Mouse (Mus musculus): Measurements from ENCODE around the gene St6galnac3.

The St6galnac3 gene

DNA sequence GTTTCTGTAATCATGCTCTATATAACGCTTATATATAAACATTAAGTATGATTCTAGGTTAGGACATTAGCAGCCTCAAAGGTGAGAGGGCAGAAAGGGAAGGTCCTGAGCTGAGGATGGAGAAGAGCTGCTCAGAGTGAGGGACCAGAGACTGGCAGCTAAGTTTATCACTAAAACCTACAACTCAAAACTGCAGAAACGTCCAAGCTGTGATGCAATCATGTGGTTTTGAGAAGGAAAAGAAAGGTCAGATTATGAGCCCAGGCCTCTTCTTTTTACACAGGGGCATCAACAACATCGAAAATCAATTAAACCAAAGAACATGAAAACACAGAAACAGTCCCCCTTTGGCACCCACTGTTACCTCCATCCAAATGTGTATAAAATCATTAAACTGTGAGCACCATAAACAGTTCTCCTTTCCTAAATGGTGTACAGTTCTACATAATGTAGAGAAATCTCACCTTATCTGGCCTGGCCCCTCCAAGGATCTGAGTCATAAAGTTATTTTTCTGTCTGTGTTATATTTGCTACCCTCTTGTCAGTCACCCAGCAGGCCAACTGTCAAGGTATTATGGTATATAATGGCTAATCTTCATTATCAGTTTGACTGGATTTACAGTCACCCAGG lies 244.9 kb downstream of the St6galnac3 start:
- in situ Hi-C loops (cut with MboI, MseI): no loop called here

DNA sequence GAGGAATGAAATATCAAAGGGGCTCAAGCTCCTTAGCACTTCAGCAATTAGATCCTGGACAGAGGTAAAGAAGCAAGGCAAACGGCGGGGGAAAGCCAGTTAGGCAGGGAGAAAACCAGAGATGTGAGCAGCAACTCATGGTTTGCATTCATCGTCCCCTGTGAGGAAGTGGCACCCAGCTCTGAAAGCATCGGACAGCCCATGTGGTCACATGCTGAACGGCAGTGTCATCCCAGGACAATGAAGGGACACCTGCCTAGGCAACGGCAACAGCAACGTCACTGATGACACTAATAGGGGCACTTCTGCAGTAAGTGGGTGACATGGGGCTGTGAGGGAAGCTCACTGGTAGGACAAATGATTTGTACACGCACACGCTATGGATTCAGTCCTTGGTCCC lies 249.1 kb downstream of the St6galnac3 start:
- in situ Hi-C loops (cut with MboI, MseI): no loop called here

DNA sequence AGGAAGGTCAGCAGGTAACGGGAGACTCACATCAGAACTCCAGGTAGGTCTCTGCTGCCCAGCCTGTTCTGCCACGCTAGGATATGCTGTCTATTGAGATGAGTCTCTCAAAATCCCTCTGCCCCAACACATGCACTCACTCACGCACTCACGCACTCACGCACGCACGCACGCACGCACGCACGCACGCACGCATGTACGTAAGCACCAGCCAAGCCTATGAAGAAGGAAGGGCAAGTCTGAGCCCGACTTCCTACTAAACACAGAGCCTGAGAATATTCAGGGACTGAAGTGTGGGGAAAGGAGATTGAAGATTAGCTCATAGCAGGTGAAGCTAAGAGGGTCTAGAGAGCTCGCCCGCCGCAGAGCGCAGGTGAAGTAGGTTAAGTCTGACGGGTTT lies 249.5 kb downstream of the St6galnac3 start:
- in situ Hi-C loops (cut with MboI, MseI): no loop called here

DNA sequence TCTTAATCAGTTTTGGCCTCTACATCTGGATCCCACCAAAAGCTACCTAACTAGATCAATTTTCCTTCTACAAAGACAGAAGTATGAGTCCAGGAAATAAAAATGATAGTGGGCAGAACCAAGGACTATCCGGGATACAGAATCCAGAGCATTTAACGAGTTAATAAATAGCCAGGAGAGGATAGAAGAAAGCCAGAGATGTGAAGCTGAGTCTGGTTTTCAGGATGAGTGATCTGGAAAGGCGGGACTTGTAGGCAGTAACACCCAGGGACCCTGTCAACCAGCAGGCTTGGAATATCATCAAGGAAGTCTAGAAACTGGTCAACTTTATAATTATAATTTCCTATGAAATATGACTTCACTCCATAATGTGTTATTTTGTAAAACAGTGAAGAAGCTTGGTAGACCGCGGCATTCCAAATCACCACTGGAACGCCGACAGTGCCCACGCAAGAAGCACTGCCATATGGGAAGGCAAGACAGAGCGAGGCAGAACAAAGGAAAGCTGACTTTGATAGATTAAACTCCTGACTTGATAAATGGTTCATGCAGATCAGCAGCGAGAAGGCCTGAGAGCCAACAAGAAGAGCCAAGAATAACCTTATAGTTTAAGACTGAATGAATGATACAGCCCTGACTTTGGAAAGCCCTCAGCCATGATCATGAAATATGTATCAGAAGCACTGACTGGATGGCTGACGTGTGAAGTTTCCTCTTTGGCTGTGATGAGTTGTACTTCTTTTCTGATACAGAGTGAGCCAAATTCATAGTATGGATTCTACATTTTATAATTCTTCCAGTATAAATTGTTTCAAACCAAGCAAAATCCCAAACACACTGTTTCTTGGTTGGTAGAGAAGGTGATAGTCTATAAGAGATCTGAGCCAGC lies 252.1 kb downstream of the St6galnac3 start:
- in situ Hi-C loops (cut with MboI, MseI): no loop called here

DNA sequence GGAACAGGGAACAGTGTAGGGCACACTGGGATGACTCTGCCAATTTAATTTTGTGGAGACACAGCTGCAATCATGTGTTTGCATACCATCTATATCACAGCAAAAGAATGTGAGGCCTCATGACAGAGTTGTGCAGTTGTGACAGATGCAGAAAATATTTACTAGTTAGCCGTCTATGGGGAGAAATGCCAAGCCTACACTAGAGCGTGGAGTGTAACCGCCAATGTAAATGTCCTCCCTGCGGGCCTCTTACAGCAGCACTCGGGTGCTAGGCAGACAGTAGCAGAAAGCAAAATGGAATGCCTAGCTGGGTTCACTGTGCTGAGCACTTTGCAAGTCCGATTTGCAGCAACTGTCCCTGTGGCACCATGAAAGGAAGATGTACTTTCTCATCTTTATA lies 261.1 kb downstream of the St6galnac3 start:
- in situ Hi-C loops (cut with MboI, MseI): no loop called here

DNA sequence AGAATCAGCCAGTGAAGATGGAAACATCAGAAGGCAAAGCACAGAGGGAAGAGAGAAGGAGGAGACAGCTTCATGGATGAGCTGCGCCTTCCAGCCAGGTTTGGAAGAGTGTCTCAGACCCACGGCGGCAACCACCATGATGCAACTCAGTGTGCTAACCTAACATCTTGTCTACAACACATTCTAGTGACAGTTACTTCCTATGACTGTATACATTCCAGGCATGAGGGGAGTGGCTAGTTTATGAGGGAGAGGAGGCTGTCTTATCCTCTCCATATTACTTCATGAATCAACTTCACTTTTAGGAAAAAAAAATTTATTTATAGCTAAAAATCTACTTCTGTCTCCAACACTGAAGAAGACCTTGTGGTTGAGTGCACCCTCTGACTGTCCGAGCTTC lies 264.8 kb downstream of the St6galnac3 start:
- in situ Hi-C loops (cut with MboI, MseI): no loop called here

DNA sequence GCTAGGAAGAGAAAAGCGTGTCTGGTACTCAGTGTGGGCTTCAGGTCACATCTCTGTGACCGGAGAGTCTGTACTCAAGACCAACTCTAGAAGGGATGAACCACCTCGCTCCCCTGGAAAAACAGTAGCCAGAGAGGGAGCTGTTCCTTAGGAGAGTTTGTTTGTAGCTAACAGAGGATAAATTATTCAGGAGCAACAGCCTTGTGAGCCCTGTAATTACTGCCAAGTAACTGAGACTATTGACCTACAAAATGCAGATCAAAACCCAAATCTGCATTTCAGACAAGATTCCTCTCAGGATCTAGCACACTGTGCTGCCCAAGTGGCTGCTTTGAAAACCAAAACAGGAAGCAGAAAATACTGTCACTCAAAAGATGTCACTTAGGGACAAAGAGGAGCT lies 266.4 kb downstream of the St6galnac3 start:
- in situ Hi-C loops (cut with MboI, MseI): no loop called here

DNA sequence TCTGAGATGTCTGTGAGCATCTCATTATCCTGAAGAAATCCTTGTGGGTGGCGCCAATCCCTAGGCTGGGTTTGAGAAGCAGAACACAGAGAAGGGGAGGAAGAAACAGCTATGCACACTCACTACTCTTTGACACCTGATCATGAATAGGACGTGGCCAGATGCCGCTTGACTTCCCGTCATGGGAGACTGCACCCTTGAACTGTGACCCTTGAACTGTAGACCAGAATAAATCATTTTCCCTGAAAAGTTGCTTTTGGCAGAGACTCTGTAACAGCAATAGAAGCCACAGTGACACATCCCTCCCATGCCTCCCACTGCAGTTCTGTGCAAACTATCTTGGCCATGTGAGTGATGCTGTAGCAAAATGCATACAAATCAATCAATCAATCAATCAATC lies 267.3 kb downstream of the St6galnac3 start:
- in situ Hi-C loops (cut with MboI, MseI): no loop called here

DNA sequence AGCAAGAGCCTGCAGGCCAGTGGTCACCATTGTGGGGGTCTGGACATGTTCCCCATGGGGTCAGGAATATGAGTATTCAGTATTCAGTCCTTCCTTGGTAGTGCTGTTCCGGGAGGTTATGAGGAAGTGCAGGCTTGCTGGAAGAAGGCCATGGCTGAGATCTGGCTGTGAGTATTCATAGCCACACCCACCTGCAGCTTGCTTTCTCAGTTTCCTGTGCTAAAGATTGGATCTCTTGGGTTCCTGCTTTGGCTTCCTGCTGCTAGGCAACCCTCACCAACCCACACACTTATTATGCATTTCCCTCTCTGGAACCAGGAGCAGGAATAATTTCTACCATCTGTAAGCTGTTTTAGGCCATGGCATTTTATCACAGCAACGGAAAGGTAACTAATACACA lies 267.8 kb downstream of the St6galnac3 start:
- in situ Hi-C loops (cut with MboI, MseI): no loop called here

DNA sequence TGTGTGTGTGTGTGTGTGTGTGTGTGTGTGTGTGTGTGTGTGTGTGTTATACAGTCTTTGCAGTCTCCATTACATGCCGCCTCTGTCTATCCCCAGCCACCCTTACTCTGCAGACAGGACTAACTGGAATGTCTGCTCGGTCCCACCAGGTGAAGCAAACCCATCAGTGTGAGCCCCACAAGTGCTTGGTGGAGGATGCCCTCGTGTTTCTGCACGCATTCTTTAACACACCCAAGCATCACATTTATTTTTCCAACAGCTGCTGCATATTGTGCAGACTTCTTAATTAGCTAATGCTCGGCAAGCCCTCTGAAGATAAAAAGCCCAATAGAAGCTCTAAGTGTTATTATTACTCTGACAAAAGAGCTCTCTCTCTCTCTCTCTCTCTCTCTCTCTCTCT lies 268.7 kb downstream of the St6galnac3 start:
- in situ Hi-C loops (cut with MboI, MseI): no loop called here

DNA sequence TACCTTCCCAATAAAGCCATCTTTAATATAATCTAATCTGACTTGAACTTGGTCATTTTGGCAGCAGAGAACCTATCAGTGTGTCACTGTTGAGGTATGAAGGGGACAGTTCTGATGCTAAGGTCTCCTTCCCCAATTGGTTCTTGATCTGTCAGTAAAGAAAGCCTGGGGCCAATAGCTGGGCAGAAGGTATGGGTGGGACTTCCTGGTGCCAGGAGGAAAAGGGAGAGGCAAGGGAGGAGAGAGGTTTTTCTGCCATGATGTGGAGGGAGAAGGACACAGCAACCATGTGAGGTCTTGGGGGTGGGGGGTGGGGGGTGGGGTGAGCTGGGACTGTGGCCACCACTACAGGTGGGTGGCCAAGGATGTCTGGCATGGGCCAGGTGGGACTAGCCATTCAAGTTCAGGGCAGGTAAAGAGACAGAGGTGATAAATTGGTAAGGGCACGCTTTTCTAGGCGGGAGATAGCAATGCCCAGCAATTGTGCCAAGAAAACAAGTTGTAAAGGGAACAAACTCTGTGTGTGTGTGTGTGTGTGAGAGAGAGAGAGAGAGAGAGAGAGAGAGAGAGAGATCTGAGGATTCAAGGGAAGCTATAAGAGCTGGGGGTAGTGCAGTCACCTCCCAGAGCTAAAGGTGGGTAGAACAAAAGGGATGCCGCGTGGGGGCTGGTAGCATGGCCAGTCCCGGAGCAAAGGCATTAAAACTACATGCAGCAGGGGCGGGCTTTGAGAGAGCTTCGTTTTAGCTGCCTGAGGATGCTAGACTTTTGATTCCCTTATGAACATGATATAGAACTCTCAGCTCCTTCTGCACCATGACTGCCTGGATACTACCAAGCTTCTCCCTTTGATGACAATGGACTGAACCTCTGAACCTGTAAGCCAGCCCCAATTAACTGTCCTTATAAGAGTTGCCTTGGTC lies 271.6 kb downstream of the St6galnac3 start:
- in situ Hi-C loops (cut with MboI, MseI): no loop called here

DNA sequence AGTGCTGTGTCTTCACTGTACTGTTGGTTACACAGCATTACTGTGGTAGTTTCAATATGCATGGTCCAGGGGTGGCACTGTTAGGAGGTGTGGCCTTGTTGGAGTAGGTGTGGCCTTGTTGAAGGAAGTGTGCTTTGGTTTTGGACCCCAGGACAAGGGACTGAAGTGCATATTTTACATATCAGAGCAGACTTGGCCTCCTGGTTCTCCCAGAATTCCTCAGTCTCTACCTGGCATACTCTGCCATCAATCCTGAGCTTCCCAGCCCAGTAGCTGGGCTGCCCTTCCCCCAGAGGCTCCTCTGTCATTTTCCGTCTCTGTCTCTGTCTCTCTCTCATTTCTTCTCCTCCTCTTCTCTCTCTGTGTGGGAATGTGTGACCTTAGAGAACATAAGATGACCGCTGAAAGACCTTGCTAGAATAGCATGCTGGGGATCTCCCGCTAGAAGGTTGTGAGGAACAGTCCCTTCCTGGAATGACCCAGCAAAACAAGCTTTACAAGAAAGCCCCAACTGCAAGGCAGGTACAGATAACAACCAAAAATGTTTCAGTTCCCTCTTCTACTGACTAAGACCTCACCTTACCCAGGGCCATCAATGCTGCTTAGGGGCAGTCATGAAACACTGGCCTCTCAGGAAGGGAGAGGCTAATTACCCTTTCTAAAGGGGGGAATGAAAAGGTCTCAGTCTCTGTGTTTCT lies 272.5 kb downstream of the St6galnac3 start:
- in situ Hi-C loops (cut with MboI, MseI): no loop called here

DNA sequence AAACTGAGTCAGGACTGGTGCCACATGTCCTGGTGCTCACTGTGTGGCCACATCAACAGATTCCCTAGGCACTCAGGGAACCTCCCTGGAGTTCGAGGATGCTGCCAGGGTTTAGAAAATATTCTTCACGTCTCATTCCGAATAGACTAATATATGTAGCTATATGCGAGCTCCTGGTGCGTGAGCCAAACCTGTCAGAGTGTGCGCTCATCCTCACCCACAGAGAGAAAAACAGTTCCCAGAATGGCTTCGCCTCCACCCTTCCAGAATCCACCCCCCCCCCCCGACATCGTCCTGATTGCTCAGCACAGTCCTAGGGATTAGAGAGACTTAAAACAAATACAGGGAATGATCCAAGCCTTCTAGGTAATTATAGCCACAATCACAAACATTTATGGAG lies 283.6 kb downstream of the St6galnac3 start:
- in situ Hi-C loops (cut with MboI, MseI): no loop called here

DNA sequence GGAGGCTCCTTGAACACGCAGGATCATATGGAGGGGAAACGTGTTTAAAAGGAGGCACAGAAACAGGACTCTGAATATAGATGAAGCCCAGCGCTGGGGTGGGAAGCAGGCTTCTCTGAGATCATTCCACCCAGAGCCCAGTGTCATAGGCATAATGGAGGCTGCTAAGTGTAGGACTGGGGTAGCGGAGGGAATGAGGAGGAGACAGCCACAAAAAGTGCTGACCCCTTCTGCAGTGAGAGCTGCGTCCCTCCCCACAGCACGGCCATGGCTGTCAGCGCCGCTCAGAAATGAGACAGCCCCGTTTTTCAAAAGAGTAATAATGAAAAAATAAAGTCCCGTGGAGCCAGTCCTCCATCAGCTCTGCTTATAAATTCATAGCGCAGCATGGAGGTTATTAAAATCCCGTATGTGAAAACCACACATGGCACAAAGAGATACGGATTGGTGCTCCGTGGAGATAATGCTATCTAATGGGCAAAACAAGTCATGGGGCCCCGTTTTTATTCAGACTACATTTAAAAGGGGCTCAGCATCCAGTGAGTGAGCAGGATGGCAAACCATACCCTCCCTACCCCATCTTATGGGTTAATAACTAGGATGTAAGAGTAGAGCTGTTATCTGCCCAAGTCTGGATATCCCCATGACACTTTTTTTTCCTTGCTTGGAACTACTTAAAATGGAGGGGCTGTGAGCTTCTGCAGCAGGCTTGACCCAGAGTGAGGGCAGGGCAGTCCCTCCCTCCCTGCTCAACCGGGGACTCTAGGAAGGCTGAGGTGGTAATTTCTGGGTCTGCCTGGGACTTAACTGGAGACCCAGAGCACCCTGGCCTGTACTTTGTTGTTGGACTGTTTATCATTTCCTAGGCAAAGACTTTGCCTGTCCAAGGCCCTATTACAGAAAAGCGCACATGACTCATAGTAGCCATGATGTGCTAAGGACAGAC lies 288.6 kb downstream of the St6galnac3 start:
- in situ Hi-C loops (cut with MboI, MseI): no loop called here

DNA sequence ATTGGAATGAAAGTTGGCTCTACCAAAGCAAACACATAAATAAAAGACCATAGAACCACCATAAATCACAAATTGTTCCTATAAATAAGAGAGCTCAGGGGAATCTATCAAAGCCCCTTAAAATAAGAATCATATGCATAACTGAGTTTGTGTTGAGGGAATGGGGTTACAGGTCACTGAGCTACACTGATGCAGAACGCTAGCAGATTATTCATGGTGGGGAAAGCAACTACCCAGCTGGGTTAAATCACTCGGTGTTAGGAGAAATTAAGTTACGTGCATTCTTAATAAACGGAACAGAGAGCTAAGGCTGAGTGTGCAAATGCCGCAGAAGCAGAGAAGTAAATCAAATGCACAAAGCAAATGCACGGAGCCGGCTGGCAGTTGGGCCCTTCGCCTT lies 292.0 kb downstream of the St6galnac3 start:
- in situ Hi-C loops (cut with MboI, MseI): no loop called here

DNA sequence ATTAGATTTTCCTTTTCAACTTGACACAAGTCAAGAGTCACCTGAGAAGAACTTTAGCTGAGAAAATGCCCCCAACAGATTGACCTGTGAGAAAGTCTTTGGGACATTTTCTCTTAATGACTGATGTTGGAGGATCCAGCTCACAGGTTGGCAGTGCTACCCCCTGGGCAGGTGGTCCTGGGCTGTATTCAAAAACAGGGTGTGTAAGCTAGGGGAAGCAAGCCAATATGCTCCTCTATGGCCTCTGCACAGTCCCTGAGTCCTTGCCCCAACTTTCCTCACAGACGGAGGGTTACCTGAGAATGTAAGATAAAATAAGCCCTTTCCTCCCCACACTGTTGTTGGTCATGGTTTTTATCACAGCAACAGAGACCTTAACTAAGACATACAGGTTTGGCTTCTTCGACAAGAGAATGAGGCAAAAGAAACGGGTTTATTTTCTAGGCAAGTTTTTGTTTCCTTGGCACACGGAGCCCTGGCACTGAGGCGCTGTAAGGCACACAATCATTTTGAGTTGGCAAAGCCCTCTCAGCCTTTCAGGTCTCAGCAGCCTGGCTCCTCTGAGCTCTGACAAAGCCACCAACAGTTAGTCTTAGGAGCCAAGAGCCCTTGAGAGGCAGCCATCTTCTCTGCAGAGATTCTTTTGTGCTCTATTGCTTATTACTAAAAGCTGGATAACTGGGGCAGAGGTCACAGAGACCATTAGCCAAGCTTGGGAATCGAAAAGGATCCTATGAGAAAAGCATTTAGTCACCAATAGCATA lies 292.7 kb downstream of the St6galnac3 start:
- in situ Hi-C loops (cut with MboI, MseI): no loop called here

DNA sequence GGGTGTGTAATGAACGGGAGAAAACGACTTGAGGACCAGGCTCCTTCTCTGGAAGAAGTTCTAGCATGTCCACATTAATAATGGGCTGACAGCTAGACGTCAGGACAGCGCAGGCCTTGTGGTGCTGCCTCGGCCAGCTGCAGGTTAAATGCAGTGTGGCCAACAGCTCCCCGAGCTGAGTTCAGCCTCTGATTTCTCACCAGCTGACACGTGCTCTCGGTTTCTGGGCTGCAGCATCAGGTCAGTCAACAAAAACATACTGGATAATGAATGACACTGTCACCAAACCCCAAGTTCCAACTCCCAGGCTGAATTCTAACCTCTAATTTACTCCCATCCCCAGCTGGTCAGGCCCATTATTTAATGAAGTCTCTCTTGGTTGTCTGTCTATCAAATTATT lies 295.1 kb downstream of the St6galnac3 start:
- in situ Hi-C loops (cut with MboI, MseI): no loop called here

DNA sequence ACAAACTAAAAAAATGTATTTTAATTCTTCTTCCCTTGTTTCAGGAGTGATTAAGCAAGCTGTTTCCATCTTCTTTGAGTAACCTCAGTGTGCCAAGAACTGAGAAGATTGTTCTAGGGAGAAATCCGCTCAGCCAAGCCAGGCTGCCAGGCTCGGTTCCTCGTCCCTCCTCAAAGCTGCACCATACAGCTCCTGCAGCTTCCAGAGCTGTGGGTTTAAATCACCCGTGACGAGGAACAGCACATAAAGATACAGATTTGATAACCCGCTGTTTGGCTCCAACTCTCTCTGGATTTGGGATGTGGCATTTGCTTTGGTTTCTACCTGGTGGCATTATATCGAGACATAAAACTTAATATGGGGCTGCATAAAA lies 303.1 kb downstream of the St6galnac3 start:
- in situ Hi-C loops (cut with MboI, MseI): no loop called here

DNA sequence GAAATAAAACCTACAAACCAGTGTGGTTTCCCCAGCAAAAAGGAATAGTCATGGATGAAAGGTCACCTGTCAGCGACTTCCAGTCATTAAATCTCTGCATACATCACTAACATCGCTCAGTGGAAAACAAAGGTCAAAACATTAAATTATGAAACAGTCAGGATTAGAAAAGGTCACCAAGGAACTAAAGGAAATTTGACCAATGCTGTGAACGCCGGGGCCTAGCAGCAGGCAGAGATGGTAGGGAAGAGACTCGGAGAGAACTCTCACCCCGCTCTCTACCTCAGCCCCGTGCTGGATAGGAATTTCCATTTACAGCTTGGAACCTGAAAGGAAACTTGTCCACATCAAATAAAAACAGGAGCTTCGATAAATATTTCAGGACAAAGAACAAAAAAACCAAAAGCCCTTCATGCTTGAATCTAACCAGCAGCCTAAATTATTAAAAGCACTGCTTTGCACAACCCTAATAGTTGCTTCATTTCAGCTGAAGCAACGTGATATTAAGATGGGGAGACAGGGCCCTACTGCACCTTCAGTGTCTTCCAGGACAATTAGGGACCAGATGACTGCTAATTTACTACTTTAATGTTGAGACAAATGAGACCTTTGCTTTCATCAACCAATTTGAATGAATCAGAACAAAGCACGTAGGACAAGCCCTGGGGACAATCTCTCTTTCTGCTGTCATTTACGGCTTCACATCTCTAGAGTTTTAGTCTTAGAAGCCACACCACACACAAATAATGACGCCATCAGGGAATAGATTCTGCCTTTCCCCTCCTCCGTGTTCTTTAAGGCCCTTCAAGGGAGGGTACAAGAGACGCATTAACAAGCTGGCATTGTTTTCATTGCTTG lies 303.7 kb downstream of the St6galnac3 start:
- in situ Hi-C loops (cut with MboI, MseI): no loop called here

All from T-helper 17 cell (primary cell).